Mouse (Mus musculus) G1E (cell line): ENCODE data around the gene Zzef1.

Experiments
- CTCF ChIP-seq: IDR thresholded peaks from 2 replicates; pipeline ENCODE4 v1.5.1; 2012; ENCODE audit warnings: low read depth, low read length, inconsistent platforms, mixed read lengths
- GATA1 ChIP-seq: IDR thresholded peaks from 2 replicates; pipeline ENCODE4 v1.6.1; 2012; ENCODE audit warnings: borderline replicate concordance, low read length, inconsistent platforms, mixed read lengths
- GATA2 ChIP-seq: IDR thresholded peaks from 2 replicates; pipeline ENCODE4 v1.6.1; 2012; ENCODE audit warnings: low read depth, low read length, inconsistent platforms, borderline replicate concordance
- TAL1 ChIP-seq: conservative IDR thresholded peaks from 2 replicates; pipeline ENCODE4 v1.6.1; 2012; ENCODE audit warnings: low read depth, low read length, inconsistent platforms, mixed read lengths

DNA sequence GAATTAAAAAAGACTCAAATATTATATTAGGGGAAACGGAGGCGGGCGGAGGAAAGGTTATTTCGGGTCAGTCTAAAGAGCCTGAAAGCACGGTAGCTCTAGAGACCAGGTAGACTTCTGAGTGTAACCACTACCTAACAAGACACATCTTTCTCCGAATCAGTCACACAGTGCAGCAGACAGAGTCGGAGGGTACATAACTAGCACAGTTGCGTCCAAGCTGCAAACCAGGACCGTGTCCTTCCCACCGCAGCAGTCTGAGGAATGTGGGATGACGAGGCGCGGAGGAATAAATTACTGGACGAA, 924 bp upstream of the Zzef1 start:
- TF ChIP-seq CTCF (no peak), GATA1 (no peak), GATA2 (no peak), TAL1 (no peak)
